Mouse (Mus musculus) erythroblast, embryonic 14.5 days (primary cell): Measurements from ENCODE around the gene Mab21l1.

ENCODE experiments used
- GATA1 ChIP-seq: IDR thresholded peaks from 2 replicates; pipeline ENCODE4 v1.6.1; 2012; ENCODE audit warnings: low read length, inconsistent platforms, mixed read lengths
- TAL1 ChIP-seq: IDR thresholded peaks from 3 replicates; pipeline ENCODE4 v1.6.1; 2012; ENCODE audit warnings: low read length, inconsistent platforms, mixed read lengths

DNA sequence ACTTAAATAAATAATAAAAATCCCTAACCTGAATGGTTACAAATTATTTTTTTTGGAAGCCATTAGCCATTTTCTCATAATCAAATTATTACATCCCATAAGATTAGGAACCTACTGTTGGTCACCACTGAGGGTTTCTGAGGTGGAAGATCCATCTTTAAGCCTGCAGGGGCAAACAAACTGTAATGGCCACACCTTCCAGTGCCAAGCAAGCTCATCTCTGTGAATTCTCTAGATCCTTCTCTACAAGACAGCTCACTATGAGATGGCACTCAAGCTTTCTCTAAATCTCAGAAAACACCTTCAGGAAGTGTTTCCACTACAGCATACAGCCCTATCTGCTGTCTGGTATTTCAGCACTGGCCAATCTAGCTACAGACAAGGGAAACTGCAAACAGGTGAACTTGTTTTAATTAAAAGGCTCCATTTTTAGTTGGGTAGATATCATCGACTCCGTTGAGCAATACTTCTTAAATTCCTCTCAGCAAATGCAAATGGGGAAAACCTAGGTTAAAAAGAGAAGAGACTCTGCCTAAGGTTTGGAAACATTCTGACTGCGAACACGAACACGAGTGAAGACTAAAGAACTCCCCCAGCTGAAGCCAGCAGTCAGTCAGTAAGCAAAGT lies 768 bp upstream of the Mab21l1 start:
- no peak for TF ChIP-seq TAL1
- no peak for TF ChIP-seq GATA1
